Mouse (Mus musculus): ENCODE data around the gene Asb16.

GRCm38 (mm10) chr11:102319410-102319792 is 50.9 kb downstream of the Asb16 start, which contains the start of gene Ubtf:
- TF ChIP-seq CTCF (conservative IDR thresholded peaks at IDR 0.05; ENCODE audit: low read length) = no peak
- no peak for TF ChIP-seq NANOG (IDR thresholded peaks at IDR 0.05; ENCODE audit: borderline replicate concordance, low read length)
- no peak for TF ChIP-seq POU5F1 (IDR thresholded peaks at IDR 0.05; ENCODE audit: borderline replicate concordance, low read length)

Data from E14TG2a.4 (cell line).